ENCODE assay signal across 8 mouse cellular contexts in genomic region chr1:24678205-24678917, GRCm38 (mm10). TPM values are rescaled to one million over a fixed set of nuclear protein-coding genes. Genes with fewer than 3 reads are reported as not detected.
DNase-seq lines count a peak whose midpoint lies in the region; ATAC-seq and TF ChIP-seq lines count a peak whose summit lies in the region.

Gene Lmbrd1, plus strand, starts transcription at chr1:24678630.

- H3K9me3 ChIP-seq in megakaryocyte, embryonic 14.5 days = peaks cover 4% of the 10 kb centered on the region; the same call in 1 of the 2 replicates

- no peaks in the 10 kb centered on the region for H3K27me3 ChIP-seq in megakaryocyte, embryonic 14.5 days (replicated peaks)

- peaks cover 2% of the 10 kb centered on the region for H3K36me3 ChIP-seq in megakaryocyte, embryonic 14.5 days (replicated peaks; ENCODE audit: low read length)

- ATAC-seq in activated CD4-positive, CD25-positive, alpha-beta regulatory T cell, adult 4 months = peak; percentile 88

- peak within 1 kb of the TSS; percentile 91 for H3K27ac ChIP-seq in cortical plate, adult 2 months (ENCODE audit: insufficient read depth, low read length)

- DNase-seq in gastrocnemius, adult 8-10 months (ENCODE audit: low spot score in 2 of 2) = peak; percentile 91 to 92
- DNase-seq in hindlimb bud, embryonic 11.5 days (ENCODE audit: extremely low spot score, low read depth, low spot score) = peak; percentile 77
- peak; percentile 93 to 96 for DNase-seq in left cerebral cortex, adult 8-10 months (ENCODE audit: low spot score in 2 of 2)
- DNase-seq in right cerebral cortex, postnatal 10 days (ENCODE audit: low spot score in 2 of 2) = peak; percentile 96
- DNase-seq in urinary bladder, postnatal 25 days (ENCODE audit: low spot score) = peak; percentile 97

- peak; percentile 93 for TF ChIP-seq POLR2A in cortical plate, adult 2 months (IDR thresholded peaks at IDR 0.05; ENCODE audit: extremely low read depth, insufficient read depth, low read length)

- H3K4me1 ChIP-seq in cortical plate, adult 2 months (ENCODE audit: control insufficient read depth, insufficient read depth, low read length) = peaks cover 8% of the 10 kb centered on the region
- peaks cover 25% of the 10 kb centered on the region for H3K4me1 ChIP-seq in megakaryocyte, embryonic 14.5 days

- peak; percentile 46 for TF ChIP-seq CTCF in cortical plate, adult 2 months (IDR thresholded peaks at IDR 0.05; ENCODE audit: extremely low read depth, insufficient read depth, low read length)

- H3K4me3 ChIP-seq in cortical plate, adult 2 months (ENCODE audit: insufficient read depth, low read length) = peak within 1 kb of the TSS; percentile 86
- peak within 1 kb of the TSS; percentile 96 for H3K4me3 ChIP-seq in megakaryocyte, embryonic 14.5 days (replicated peaks)

RNA-seq across cellular contexts. Expression of gene Lmbrd1, which starts in this region (rescaled TPM):
- 10 to 100 TPM; 60.6 to 84.4 TPM for polyA plus RNA-seq in activated CD4-positive, CD25-positive, alpha-beta regulatory T cell, adult 4 months (2017; shearing (Covaris generic))
- polyA plus RNA-seq in cortical plate, adult 2 months (2012; rRNA removed) = 101 and 105 TPM in 2 replicates
- total RNA-seq in gastrocnemius, adult 8-10 months (2022) = 10 to 100 TPM; 27.3 to 37.2 (median 31.5) TPM
- total RNA-seq in left cerebral cortex, adult 8-10 months (2022) = 100 to 1,000 TPM; 135 to 148 (median 142) TPM
- polyA plus RNA-seq in megakaryocyte, embryonic 14.5 days (2012; ENCODE audit: insufficient read depth, low replicate concordance) = 4.0 TPM in 1 of 2 replicates, not detected in the other

Comparison
In these comparisons a context has a peak if more than half of its experiments do, and no peak if none do; other contexts are left out.
1. Peak in every context shown above with its lines: DNase-seq, ATAC-seq, H3K4me3 ChIP-seq and H3K27ac ChIP-seq.
2. RNA of gene Lmbrd1 (polyA plus RNA-seq): 101 to 105 TPM in cortical plate, adult 2 months and 60.6 to 84.4 TPM in activated CD4-positive, CD25-positive, alpha-beta regulatory T cell, adult 4 months; 4.0 TPM in megakaryocyte, embryonic 14.5 days; every median in the first group is over 10 times any median in the second.